Mouse (Mus musculus): Measurements from ENCODE around the gene Celf5. TPM values are rescaled to one million over a fixed set of nuclear protein-coding genes. Genes with fewer than 3 reads are reported as not detected.

Gene Celf5
- polyA plus RNA-seq, 1 experiment from 2014 or later, result 62.5 TPM

DNA sequence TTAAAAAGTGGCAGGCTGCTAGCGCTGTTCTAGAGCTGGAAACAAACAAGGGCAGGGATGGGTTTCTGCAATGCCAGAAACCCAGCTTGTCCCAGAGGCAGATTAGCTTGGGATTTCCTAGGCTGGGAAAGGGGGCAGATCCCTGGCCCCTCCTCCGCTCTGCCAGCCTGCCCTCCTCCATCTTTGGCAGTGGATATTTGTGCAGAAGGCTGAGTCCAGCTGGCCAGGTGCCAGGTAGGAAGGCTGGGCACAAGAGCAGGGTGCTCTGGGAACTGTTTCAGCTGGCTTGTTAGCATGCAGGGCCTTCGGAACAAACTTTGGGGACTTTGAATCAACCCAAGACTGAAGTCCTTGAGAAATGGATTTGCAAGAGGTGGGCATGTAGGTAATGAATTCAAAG is 47.1 kb downstream of the Celf5 start:
- Histone ChIP-seq H3K4me2 (no peak overlapping the region), H3K36me3 (no peaks in the 10 kb centered on the region), H3K4me3 (replicated peaks) (no peak overlapping the region), H3K27ac (replicated peaks) (peak overlapping the region; percentile 62), H3K9ac (replicated peaks) (no peak overlapping the region), H3K4me1 (peaks cover 39% of the 10 kb centered on the region), H3K27me3 (replicated peaks) (peaks cover 3% of the 10 kb centered on the region; the same call in 1 of the 2 replicates), H3K9me3 (replicated peaks) (no peaks in the 10 kb centered on the region)
- ATAC-seq (ENCODE audit: low FRiP score), result no peak
- 61% methylated on average over 3 of the region's 3 CpGs for WGBS

DNA sequence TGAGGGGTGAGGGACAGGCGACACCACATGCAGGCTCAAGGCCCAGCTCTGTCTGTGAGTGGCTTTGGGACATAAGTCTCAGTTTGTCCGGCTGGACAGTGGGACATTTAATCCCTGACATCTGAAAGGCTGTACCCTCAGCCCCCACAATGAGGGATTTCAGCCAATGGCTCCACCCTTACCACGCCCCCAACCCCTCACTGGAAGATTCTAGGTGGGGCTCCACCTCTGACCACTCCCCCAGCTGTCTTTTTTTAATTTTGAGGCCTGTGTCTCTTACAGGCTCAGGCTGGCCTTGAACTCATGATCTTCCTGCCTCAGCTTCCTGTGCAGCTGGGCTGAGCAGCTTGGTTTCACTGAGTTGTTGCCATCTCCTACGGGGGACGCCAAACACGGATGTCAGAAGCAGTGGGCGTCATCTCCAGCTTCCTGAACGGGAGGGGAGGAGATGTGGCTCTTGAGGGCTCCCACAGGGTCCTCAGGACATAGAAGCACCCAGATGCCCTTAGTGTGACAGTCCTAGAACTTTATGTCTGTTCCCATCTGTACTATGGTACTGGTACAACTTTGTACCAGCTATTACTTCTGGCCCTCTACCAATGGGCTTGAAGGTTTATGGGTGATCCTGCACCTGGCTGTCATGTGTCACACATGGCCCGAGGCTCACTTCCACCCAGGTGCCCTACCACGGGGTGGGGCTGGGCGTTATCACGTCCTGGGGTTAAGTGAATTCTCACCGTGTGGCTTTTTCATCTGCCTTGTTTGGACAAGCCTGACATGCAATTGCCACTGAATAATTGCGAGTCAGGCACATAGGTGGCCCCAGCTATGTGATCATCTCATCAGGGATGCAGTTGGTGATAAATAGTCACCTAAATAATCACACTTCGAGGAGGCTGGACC is 47.9 kb downstream of the Celf5 start:
- Histone ChIP-seq H3K36me3 (no peaks in the 10 kb centered on the region), H3K27me3 (replicated peaks) (no peaks in the 10 kb centered on the region; the same call in 1 of the 2 replicates), H3K9me3 (replicated peaks) (no peaks in the 10 kb centered on the region), H3K27ac (replicated peaks) (peak overlapping the region; percentile 62; the same call in 1 of the 2 replicates), H3K4me1 (peaks cover 42% of the 10 kb centered on the region), H3K9ac (replicated peaks) (no peak overlapping the region), H3K4me2 (no peak overlapping the region), H3K4me3 (replicated peaks) (no peak overlapping the region)
- no peak for ATAC-seq (ENCODE audit: low FRiP score)
- WGBS, result 68% methylated on average over 15 of the region's 15 CpGs

DNA sequence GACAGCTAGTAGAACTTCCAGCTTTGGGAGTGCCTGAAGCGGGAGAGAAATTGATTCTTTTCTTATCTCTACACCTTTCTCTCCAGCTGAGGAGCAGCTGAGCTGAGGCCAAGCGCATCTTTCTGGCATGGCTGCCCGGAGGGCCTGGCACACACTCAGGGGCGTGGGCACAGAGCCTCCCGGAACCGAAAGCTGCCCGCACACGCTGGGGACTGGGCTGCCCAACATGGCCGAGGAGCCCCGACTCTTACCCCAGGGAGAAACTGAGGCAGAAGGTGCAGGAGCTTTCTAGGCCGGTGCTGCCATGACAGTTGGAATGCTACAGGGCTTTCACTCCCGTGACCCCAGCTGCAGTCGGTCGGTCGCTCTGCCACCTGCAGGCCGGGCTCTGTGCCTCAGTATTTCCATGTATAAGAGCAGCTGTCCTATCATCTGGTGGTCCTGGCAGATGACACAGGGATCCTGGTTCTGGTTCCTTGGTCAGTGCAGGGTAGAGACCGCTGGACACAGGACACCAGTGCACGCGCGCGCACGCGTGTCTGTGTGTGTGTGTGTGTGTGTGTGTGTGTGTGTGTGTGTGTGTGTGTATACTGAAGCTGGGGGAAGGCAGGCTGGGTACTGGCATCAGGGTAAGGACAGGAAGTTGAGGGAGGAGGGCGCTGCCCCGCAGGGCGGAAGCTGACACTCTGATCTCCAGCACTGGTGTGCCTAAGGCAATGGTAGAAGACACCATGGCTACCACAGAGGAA is 48.8 kb downstream of the Celf5 start:
- peak overlapping the region; percentile 60 for H3K4me2 ChIP-seq

DNA sequence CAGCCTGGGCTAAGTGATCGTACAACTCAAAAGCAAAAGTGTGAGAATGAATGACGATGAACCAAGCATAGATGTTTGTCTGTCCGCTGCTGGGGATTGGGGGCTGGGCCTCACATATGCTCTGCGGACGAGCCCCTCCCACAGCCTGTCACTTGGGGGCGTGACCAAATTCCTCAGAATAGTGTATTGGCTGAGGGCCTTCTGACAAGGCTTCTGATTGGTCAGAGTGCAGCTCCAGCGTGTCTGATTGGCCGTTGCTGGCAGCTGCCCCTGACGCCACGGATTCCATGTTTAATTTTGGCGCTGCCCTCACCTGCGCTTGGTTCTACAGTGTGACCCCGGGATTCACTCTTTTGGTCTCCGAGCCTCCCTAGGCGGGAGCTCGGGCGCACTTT is 49.6 kb downstream of the Celf5 start:
- ATAC-seq (ENCODE audit: low FRiP score), result peak; percentile 81
- 4% methylated on average over 17 of the region's 17 CpGs for WGBS
- H3K9me3 ChIP-seq (replicated peaks), result no peaks in the 10 kb centered on the region
- H3K27me3 ChIP-seq (replicated peaks), result peaks cover 5% of the 10 kb centered on the region
- peak overlapping the region; percentile 58 for H3K27ac ChIP-seq (replicated peaks)
- H3K4me3 ChIP-seq (replicated peaks), result peak overlapping the region; percentile 28
- H3K9ac ChIP-seq (replicated peaks), result 0 out of 2 replicates have a peak overlapping the region, but pooled peaks have one; percentile 12
- peaks cover 57% of the 10 kb centered on the region for H3K4me1 ChIP-seq
- no peaks in the 10 kb centered on the region for H3K36me3 ChIP-seq
- H3K4me2 ChIP-seq, result peak overlapping the region; percentile 60

More for the DNA sequence above, 48.8 kb downstream of the Celf5 start:
- no peak overlapping the region for H3K4me3 ChIP-seq (replicated peaks)
- no peaks in the 10 kb centered on the region for H3K36me3 ChIP-seq
- H3K27ac ChIP-seq (replicated peaks), result peak overlapping the region; percentile 52
- H3K27me3 ChIP-seq (replicated peaks), result no peaks in the 10 kb centered on the region
- no peak for ATAC-seq (ENCODE audit: low FRiP score)
- H3K9ac ChIP-seq (replicated peaks), result 0 out of 2 replicates have a peak overlapping the region, but pooled peaks have one; percentile 12
- H3K4me1 ChIP-seq, result peaks cover 51% of the 10 kb centered on the region
- no peaks in the 10 kb centered on the region for H3K9me3 ChIP-seq (replicated peaks)
- WGBS, result 72% methylated on average over 26 of the region's 26 CpGs

DNA sequence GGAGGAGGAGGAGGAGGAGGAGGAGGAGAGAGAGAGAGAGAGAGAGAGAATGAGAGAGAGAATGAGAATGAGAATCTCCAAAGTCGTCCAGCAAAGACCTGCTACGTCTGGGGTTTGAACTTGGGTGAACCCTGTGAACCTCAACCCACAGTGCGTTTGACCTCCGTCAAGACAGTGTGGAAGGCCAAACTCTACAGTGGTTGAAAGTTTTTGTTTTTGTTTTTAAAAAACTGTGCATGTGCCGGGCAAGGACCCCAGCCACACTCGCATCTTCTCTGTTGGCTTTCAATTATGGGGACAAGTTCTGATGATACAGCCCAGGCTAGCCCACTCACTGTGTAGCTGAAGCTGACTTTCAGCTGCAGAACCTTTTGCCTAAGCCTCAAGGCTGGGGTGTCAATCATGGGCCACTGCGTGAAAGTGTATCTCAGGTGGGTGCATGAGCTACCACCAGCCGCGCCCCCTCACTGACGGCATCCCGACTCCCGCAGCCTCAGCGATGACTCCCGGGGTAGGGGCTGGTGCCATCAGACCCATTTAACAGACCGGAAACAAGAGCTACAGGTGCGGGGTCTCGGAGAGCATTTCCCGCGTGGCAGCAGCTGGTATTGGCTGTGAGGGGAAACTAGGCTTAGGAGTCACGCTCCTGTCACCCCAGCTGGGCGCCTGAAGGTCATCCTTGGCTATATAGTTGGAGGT is 50.2 kb downstream of the Celf5 start:
- peak overlapping the region; percentile 60 for H3K4me2 ChIP-seq

DNA sequence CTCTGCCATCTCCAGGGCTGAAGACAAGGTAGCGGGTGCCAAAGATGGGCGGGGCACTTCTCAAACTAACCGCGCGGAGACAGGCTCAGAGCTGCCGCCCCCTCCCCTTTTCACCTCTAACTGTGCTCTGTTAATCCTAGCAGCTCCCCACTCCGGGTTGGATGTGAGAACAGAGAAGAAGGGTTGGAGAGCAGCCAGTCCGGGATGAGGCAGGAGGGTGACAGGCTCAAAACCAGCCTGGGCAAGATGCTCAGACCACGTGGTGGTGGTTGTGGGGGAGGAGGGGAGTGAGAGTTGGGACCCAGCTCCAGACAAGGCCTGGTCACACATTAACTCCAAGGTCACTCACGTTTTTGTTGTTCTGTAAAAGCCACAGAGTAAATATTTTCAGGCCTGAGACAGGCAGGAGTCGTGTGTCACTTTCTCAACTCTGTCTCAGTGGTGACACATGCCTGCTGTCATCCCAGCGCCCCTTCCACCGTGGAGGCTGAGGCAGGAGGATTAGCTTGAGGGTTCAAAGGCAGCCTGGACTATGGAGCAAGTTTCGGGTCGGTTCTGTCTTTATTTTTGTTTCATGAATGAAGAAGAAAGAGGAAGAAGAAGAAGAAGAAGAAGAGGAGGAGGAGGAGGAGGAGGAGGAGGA is 50.9 kb downstream of the Celf5 start:
- Histone ChIP-seq H3K36me3 (no peaks in the 10 kb centered on the region), H3K4me1 (peaks cover 66% of the 10 kb centered on the region), H3K4me3 (replicated peaks) (peak overlapping the region; percentile 76), H3K27ac (replicated peaks) (peak overlapping the region; percentile 97), H3K9me3 (replicated peaks) (no peaks in the 10 kb centered on the region), H3K9ac (replicated peaks) (no peak overlapping the region), H3K27me3 (replicated peaks) (peaks cover 13% of the 10 kb centered on the region), H3K4me2 (peak overlapping the region; percentile 92)
- peak; percentile 0; the same call in 1 of the 2 replicates for ATAC-seq (ENCODE audit: low FRiP score)
- whole genome bisulfite sequencing, result 10% methylated on average over 15 of the region's 15 CpGs

More for the DNA sequence above, 50.2 kb downstream of the Celf5 start:
- H3K4me3 ChIP-seq (replicated peaks), result peak overlapping the region; percentile 28
- no peaks in the 10 kb centered on the region for H3K9me3 ChIP-seq (replicated peaks)
- H3K4me1 ChIP-seq, result peaks cover 59% of the 10 kb centered on the region
- H3K27me3 ChIP-seq (replicated peaks), result peaks cover 11% of the 10 kb centered on the region
- H3K36me3 ChIP-seq, result no peaks in the 10 kb centered on the region
- 60% methylated on average over 21 of the region's 21 CpGs for WGBS
- no peak overlapping the region for H3K9ac ChIP-seq (replicated peaks)
- H3K27ac ChIP-seq (replicated peaks), result peak overlapping the region; percentile 58
- peak; percentile 7; the same call in 1 of the 2 replicates for ATAC-seq (ENCODE audit: low FRiP score)

DNA sequence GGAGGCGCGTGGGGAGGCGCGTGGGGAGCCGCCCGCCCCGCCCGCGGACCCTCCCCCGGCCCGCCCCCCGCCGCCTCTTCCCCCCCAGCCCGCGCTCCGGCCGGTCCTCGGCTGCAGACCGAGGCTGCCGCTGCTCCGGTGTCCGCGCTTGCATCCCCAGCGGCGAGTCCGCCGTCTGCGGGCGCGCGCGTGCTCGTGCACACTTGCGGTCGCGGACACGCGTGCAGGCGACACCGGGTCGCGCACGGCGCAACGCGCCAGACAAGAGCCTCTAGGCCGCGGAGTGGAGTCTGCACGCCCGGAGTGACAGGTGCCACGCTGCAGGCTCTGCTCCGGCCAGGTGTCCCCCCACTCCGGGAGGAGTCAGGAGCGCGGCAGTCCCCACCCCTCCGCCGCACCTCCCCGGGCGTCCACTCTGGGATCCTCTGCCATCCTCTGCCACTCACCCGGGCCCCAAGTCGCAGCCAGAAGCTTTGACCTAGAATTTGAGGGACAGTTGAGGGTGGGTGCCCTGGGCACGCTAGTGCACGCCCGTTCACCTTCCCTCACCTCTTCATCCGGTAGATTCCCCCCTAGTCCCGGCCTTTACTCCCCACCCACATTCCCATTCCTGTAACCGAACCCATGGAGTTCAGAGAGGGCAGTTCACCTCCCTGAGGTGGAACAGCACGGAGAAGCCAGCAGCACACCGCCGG is 51.5 kb downstream of the Celf5 start:
- ATAC-seq (ENCODE audit: low FRiP score), result peak; percentile 29
- H3K36me3 ChIP-seq, result no peaks in the 10 kb centered on the region
- H3K9me3 ChIP-seq (replicated peaks), result no peaks in the 10 kb centered on the region
- peak overlapping the region; percentile 92 for H3K4me2 ChIP-seq
- peak overlapping the region; percentile 79 for H3K9ac ChIP-seq (replicated peaks)
- peak overlapping the region; percentile 76 for H3K4me3 ChIP-seq (replicated peaks)
- WGBS, result 3% methylated on average over 26 of the region's 70 CpGs
- H3K27me3 ChIP-seq (replicated peaks), result peaks cover 13% of the 10 kb centered on the region
- peaks cover 72% of the 10 kb centered on the region for H3K4me1 ChIP-seq
- H3K27ac ChIP-seq (replicated peaks), result peak overlapping the region; percentile 97

DNA sequence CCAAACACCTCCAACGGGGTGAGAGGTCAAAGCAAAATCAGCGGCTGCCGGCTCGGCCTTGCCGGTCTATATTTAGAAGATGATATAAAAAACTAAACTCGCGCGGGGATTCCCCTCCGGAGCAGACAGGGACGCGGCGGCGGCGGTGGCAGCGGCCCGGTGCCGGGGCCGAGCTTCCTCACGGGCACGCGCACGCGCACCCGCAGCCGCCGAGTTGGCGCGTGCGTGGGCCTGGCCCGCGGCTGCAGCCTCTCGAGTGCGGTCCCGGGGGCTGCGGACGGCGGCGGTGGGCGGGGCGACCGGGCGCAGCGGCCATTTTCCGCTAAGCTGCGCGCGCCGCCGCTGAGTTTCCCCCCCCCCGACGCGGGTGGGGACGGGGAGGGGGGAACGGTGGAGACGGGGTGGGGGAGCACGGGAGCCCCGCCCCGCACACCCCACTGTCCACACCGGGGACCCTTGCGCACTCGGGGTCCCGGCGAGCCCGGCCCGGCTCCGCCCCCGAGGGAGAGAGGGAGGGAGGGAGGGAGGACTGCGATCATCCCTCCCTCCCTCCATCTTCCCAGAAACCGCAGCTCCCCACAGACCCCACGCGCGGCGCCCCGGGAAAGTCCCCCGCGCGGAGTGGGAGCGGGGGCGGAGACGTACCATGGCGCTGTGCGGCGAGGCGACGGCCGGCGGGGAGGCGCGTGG is 52.2 kb downstream of the Celf5 start:
- Histone ChIP-seq H3K4me3 (replicated peaks) (peak overlapping the region; percentile 76), H3K4me2 (peak overlapping the region; percentile 92), H3K4me1 (peaks cover 78% of the 10 kb centered on the region), H3K36me3 (no peaks in the 10 kb centered on the region), H3K9me3 (replicated peaks) (no peaks in the 10 kb centered on the region), H3K27me3 (replicated peaks) (peaks cover 13% of the 10 kb centered on the region), H3K27ac (replicated peaks) (peak overlapping the region; percentile 97), H3K9ac (replicated peaks) (peak overlapping the region; percentile 79)
- ATAC-seq (ENCODE audit: low FRiP score), result peak; percentile 39
- 0% methylated on average over 48 of the region's 89 CpGs for WGBS

DNA sequence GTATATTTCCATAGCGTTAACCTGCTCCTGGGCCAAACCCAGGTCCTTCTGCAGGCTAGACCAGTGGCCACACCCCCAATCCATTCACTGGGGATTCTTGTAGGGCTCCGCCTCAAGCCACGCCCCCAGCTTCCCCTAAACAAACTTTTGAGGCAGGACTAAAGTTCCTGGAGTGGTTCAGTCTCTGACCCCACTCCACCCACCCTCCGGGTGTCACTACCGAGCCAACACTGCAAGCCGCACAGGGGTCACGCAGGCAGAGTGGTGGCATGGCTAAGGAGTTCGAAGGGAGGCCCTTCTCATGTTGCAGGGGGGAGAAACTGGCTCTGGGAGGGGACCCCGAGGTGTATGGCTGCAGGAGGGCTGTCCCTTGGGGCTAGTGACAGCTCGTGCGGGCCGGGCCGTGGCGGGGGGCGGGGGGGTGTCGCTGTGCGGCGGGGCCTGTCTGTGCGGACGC is 52.9 kb downstream of the Celf5 start:
- no peaks in the 10 kb centered on the region for H3K9me3 ChIP-seq (replicated peaks)
- peaks cover 13% of the 10 kb centered on the region for H3K27me3 ChIP-seq (replicated peaks)
- ATAC-seq (ENCODE audit: low FRiP score), result 0 out of 2 replicates have a peak, but pooled peaks have one; percentile 1
- H3K27ac ChIP-seq (replicated peaks), result peak overlapping the region; percentile 97
- H3K9ac ChIP-seq (replicated peaks), result peak overlapping the region; percentile 79
- H3K36me3 ChIP-seq, result no peaks in the 10 kb centered on the region
- H3K4me1 ChIP-seq, result peaks cover 79% of the 10 kb centered on the region
- peak overlapping the region; percentile 76 for H3K4me3 ChIP-seq (replicated peaks)
- 0% methylated on average over 20 of the region's 20 CpGs for WGBS
- peak overlapping the region; percentile 92 for H3K4me2 ChIP-seq

DNA sequence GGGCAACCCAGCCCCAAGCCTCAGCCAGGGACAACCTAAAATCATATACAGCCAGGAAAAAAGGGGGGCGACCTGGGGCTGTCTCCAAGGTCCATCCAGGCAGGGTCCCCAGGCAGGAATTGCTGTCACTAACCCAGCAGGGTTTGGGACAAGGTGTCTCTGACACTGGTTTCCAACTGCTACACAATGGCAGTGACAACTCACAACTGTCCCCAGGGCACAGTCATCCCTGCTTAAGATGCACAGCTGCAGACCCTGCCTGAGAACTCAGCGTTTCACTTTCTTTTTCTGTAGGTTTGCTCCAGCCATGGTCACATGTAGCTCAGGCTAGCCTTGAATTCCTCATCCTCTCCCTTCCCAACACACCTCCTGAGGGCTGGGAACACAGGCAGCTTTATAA is 53.4 kb downstream of the Celf5 start:
- no peaks in the 10 kb centered on the region for H3K9me3 ChIP-seq (replicated peaks)
- no peak for ATAC-seq (ENCODE audit: low FRiP score)
- peaks cover 79% of the 10 kb centered on the region for H3K4me1 ChIP-seq
- H3K36me3 ChIP-seq, result no peaks in the 10 kb centered on the region
- peak overlapping the region; percentile 97; the same call in 1 of the 2 replicates for H3K27ac ChIP-seq (replicated peaks)
- H3K27me3 ChIP-seq (replicated peaks), result peaks cover 13% of the 10 kb centered on the region
- no peak overlapping the region for H3K9ac ChIP-seq (replicated peaks)
- H3K4me3 ChIP-seq (replicated peaks), result peak overlapping the region; percentile 76
- H3K4me2 ChIP-seq, result peak overlapping the region; percentile 92
- 28% methylated on average over 2 of the region's 2 CpGs for WGBS
